Mouse (Mus musculus) mature B cell (primary cell): ENCODE results near the gene Ccdc141.

Experiments used
- in situ Hi-C: fragments of 300-500 bp; cut with MboI; formaldehyde crosslinking; loops from 2 replicates; pipeline ENCODE4 v1.14.3; 2019

The Ccdc141 gene

DNA sequence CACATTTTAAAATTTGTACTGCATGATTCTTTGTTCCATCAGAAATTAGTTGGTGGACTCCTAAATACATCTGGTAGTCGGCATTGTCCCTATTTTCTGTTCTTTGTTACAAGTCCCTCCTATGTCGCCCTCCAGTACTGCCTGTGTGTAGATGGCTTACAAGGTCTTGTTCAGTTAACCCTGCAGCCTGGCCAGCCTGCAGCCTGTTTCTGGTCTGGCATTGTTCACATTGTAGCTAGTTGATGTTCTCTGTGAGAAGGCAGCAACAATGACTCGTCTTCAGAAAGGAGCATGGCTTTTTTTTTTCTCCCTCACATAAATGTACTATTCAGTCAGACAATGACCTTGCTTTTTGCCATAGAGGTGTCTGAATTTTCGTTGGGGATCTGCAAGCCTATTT is 198.4 kb downstream of the Ccdc141 start:
- in situ Hi-C loops: no loop called here

GRCm38 (mm10) chr2:76971069-76971468 is 199.4 kb downstream of the Ccdc141 start:
- in situ Hi-C loops: no loop called here

DNA sequence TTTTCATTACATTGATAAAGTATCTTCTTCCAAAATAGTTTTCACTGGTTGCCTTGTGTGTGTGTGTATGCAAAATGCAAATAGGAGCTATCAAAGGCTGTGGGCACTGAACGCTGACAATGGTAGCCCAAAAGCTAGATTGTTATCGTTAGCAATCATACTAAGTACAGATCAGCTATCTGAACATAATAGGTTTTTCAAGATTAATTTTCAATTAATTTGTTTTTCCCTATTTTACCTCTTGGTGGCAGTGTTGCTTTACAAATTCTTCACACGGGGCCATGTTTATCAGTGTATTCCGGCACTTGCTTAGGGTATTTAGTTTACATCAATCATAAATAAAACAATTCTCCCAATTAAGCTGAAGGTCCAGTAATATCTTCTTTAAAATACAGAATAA is 199.8 kb downstream of the Ccdc141 start:
- in situ Hi-C loops: no loop called here

- in situ Hi-C loops: no loop called here
Measured at GRCm38 (mm10) chr2:76970204-76970603, 200.2 kb downstream of the Ccdc141 start.

DNA sequence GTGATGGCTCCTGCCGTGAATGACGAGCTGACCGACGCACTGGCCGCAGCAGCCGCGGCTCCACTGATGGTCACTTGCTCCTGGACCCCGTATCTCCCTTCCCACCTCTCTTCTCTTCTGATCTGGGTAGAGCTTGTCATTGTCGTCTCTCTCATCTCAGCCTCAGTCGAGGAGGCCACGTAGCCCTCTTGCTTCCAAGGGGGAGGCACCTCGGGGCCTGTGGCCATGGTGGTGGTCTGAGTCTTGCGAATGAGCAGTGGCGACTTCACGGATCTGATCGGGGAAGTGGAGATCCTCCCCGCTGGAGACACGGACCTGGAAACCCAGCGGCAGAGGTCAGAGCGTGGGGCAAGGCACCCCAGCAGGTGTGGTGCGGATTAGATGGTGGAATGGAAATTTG is 200.8 kb downstream of the Ccdc141 start:
- in situ Hi-C loops: no loop called here

DNA sequence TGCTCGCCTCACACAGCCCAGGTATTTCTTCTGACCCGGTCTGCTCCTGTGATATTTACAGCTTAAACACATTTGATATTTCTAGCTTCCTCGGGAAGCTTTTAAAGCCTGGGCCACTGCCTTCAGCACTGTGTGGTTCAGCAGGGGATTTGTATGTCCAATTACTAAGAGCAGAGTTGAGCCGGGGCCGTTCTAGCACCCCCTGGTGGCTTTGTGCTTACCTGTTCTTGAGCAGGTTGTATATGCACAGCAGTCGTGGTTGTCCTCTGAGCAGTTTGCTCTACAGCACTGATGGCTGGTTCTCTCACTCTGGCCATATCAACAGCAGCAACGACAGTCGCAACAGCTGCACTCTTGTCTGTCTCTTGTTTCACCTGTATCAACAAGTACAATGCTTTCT is 201.5 kb downstream of the Ccdc141 start:
- in situ Hi-C loops: no loop called here

DNA sequence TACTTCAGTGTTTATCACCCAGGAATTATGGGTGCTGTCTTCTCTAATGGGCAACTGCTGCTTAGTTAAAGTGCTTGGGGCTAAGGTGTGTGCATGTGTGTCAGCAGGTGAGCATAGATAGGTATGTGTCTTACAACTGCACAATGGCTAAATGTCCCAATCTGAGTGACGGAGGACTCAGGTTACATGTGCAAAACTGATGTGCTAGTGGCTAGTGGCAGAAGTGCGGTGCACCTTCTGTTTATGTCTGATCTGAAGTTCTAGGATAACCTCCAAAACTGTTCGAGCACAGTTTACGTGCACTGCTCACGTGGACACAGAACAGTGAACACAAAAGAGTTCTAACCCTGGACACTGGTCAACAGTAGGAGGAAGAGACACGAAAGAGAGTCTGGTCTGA is 203.9 kb downstream of the Ccdc141 start:
- in situ Hi-C loops: no loop called here

DNA sequence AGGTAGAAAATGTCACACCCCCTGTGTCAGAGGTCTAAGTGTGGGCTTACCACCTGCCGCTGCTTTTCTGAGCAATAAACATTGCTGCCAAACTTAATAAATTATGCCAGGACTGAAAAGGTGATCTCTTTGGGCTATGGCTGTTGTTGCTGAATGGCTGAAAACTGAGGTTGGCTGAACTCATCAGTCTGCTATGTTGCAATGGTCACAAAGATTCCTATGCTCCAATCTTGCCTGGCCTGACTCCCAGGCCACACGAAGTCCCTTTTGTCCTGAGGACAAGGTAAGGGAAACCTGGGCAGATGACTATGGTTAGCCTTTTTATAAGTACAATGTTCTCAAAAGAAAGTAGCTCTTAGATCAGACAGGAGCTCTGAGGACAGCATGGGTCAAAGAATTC is 204.4 kb downstream of the Ccdc141 start:
- in situ Hi-C loops: no loop called here

GRCm38 (mm10) chr2:76965542-76965941 is 204.9 kb downstream of the Ccdc141 start:
- in situ Hi-C loops: no loop called here

DNA sequence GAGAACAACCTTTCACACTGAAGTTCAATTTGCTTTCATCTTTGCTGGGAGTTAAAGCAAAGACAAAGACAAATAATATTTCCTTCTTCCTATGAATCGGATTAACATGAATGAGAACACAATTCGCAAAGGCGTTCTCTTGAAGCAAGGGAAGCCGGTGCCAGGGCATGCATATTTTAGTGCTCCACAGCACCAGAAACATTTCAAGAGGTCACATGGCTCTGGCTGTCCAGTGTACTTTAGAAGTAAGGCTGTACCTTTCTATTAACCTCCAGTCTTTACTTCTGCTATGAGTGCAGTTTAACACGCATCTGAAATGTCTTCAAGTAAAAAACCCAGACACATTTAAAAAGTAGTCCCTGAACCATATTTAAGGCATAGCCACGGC is 208.4 kb downstream of the Ccdc141 start:
- in situ Hi-C loops: no loop called here

GRCm38 (mm10) chr2:76961420-76962044 is 208.9 kb downstream of the Ccdc141 start:
- in situ Hi-C loops: no loop called here
